Mouse (Mus musculus): ENCODE measurements around the gene Lgals9.

DNA sequence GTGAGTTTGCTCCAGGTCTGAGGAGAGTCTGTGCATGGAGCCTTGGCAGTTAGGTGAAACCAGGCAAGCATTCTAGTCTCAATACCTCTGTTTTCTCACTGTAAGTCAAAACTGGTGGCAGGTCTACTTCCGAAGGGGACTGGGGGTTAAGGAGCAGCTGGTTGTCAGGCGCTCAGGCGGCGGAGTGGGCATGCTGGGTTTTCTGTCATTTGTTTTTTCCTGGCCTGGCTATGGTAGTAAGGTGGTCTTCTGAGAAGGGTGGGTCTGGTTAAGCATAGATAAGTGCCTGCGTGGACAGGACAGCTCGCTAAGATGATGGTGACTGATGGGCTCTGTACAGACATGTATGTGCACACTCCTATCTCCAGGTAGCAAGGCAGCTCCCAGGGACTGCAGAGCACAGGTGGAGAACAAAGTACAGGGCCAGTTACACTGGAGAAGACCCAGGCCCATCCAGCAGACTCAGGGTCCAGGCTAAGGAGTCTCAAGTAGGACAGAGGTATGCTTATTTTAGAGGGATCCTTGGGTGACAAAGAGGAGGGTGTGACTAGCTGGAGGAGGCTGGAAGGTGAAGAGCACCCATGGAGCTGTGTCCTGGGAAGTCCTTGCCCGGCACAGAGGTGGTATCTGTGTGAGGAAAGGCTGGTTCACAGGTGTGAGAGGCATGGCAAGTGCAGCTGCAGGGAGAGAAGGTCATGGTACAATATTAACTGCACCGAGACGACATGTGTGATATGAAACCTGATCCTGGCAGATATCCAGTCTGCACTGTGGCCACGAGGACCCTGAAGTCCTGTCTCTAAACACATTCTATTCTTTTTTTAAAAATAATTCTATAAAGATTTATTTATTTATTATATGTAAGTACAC lies 19.3 kb upstream of the Lgals9 start:
- 0 out of 2 replicates have a peak, but pooled peaks have one; percentile 17 for TF ChIP-seq EP300 (IDR thresholded peaks at IDR 0.05; ENCODE audit: insufficient read depth, low read depth, low read length)
- TF ChIP-seq POLR2A (IDR thresholded peaks at IDR 0.05; ENCODE audit: insufficient read depth, low read length): no peak
- TF ChIP-seq CTCF (IDR thresholded peaks at IDR 0.05; ENCODE audit: low read depth, low read length): no peak

All from ES-Bruce4 (cell line).